Mouse (Mus musculus): Measurements from ENCODE around the gene Prr12. TPM values are rescaled to one million over a fixed set of nuclear protein-coding genes. Genes with fewer than 3 reads are reported as not detected.

Gene Prr12
- total RNA-seq, 1 experiment = 32.3 TPM

- Histone ChIP-seq H3K4me1 (ENCODE audit: control insufficient read depth in 2 of 2, insufficient read depth in 2 of 2, low read length in 2 of 2, poor library complexity in 1 of 2) (peaks cover 2 to 11% of the 10 kb centered on the region in 2 experiments; a peak in 1 of 4 replicates), H3K9me3 (ENCODE audit: control insufficient read depth, insufficient read depth, low read depth, low read length) (no peaks in the 10 kb centered on the region), H3K27ac (ENCODE audit: insufficient read depth, low read depth, low read length, poor library complexity, severe bottlenecking) (no peak overlapping the region), H3K9ac (ENCODE audit: insufficient read depth, low read depth, low read length, poor library complexity, severe bottlenecking) (no peak overlapping the region), H3K36me3 (ENCODE audit: control insufficient read depth, insufficient read depth, low read length, poor library complexity, severe bottlenecking) (peaks cover 44% of the 10 kb centered on the region), H3K4me3 (ENCODE audit: insufficient read depth in 1 of 2, low read depth in 1 of 2, low read length in 2 of 2, poor library complexity in 1 of 2, severe bottlenecking in 1 of 2) (no peak overlapping the region)
- DNase-seq (ENCODE audit: low read depth, low spot score) = no peak
- in situ Hi-C loops (cut with MboI; ENCODE audit: low sequenced_read_pairs in 2 of 2, unreplicated experiment in 2 of 2) = no loop called here
- TF ChIP-seq ZC3H11A (IDR thresholded peaks at IDR 0.05; ENCODE audit: borderline replicate concordance, low read depth, low read length) (no peak), HCFC1 (IDR thresholded peaks at IDR 0.05; ENCODE audit: borderline replicate concordance, insufficient read depth, low read length) (no peak), ZNF384 (IDR thresholded peaks at IDR 0.05; ENCODE audit: low read depth, low read length) (no peak), MAFK (IDR thresholded peaks at IDR 0.05; ENCODE audit: insufficient read depth, low read depth, low read length) (no peak), CHD2 (IDR thresholded peaks at IDR 0.05; ENCODE audit: low read depth, low read length) (no peak)
Observed at GRCm38 (mm10) chr7:44999753-45000152, 52.9 kb downstream of the Prr12 start.

- H3K9me3 ChIP-seq (ENCODE audit: control insufficient read depth, insufficient read depth, low read depth, low read length) = no peaks in the 10 kb centered on the region
- peaks cover 42% of the 10 kb centered on the region for H3K36me3 ChIP-seq (ENCODE audit: control insufficient read depth, insufficient read depth, low read length, poor library complexity, severe bottlenecking)
- H3K27ac ChIP-seq (ENCODE audit: insufficient read depth, low read depth, low read length, poor library complexity, severe bottlenecking) = peak within 1 kb of the TSS; percentile 45
- DNase-seq (ENCODE audit: low read depth, low spot score) = no peak
- TF ChIP-seq HCFC1 (IDR thresholded peaks at IDR 0.05; ENCODE audit: borderline replicate concordance, insufficient read depth, low read length) (no peak), ZNF384 (IDR thresholded peaks at IDR 0.05; ENCODE audit: low read depth, low read length) (no peak), MAFK (IDR thresholded peaks at IDR 0.05; ENCODE audit: insufficient read depth, low read depth, low read length) (no peak), CHD2 (IDR thresholded peaks at IDR 0.05; ENCODE audit: low read depth, low read length) (no peak), ZC3H11A (IDR thresholded peaks at IDR 0.05; ENCODE audit: borderline replicate concordance, low read depth, low read length) (no peak)
- H3K4me1 ChIP-seq (ENCODE audit: control insufficient read depth in 2 of 2, insufficient read depth in 2 of 2, low read length in 2 of 2, poor library complexity in 1 of 2) = peaks cover 2 to 12% of the 10 kb centered on the region in 2 experiments; a peak in 1 of 4 replicates
- peak within 1 kb of the TSS; percentile 79 for H3K9ac ChIP-seq (ENCODE audit: insufficient read depth, low read depth, low read length, poor library complexity, severe bottlenecking)
- in situ Hi-C loops (cut with MboI; ENCODE audit: low sequenced_read_pairs in 2 of 2, unreplicated experiment in 2 of 2) = no loop called here
- peak within 1 kb of the TSS; percentile 85 to 92 for H3K4me3 ChIP-seq (ENCODE audit: insufficient read depth in 1 of 2, low read depth in 1 of 2, low read length in 2 of 2, poor library complexity in 1 of 2, severe bottlenecking in 1 of 2)
Observed at GRCm38 (mm10) chr7:44998501-44998955, 54.2 kb downstream of the Prr12 start, which contains the start of gene Bcl2l12. TSS of gene Bcl2l12 (minus strand) at chr7:44998712.

GRCm38 (mm10) chr7:44997940-44998428, 54.7 kb downstream of the Prr12 start:
- Histone ChIP-seq H3K4me1 (ENCODE audit: control insufficient read depth in 2 of 2, insufficient read depth in 2 of 2, low read length in 2 of 2, poor library complexity in 1 of 2) (peaks cover 2 to 14% of the 10 kb centered on the region in 2 experiments; a peak in 1 of 4 replicates), H3K27ac (ENCODE audit: insufficient read depth, low read depth, low read length, poor library complexity, severe bottlenecking) (peak overlapping the region; percentile 45; the same call in 1 of the 2 replicates), H3K36me3 (ENCODE audit: control insufficient read depth, insufficient read depth, low read length, poor library complexity, severe bottlenecking) (peaks cover 41% of the 10 kb centered on the region), H3K4me3 (ENCODE audit: insufficient read depth in 1 of 2, low read depth in 1 of 2, low read length in 2 of 2, poor library complexity in 1 of 2, severe bottlenecking in 1 of 2) (peak overlapping the region; percentile 85 to 92), H3K9ac (ENCODE audit: insufficient read depth, low read depth, low read length, poor library complexity, severe bottlenecking) (peak overlapping the region; percentile 79), H3K9me3 (ENCODE audit: control insufficient read depth, insufficient read depth, low read depth, low read length) (no peaks in the 10 kb centered on the region)
- no peak for DNase-seq (ENCODE audit: low read depth, low spot score)
- TF ChIP-seq ZC3H11A (IDR thresholded peaks at IDR 0.05; ENCODE audit: borderline replicate concordance, low read depth, low read length) = no peak
- no peak for TF ChIP-seq HCFC1 (IDR thresholded peaks at IDR 0.05; ENCODE audit: borderline replicate concordance, insufficient read depth, low read length)
- TF ChIP-seq ZNF384 (IDR thresholded peaks at IDR 0.05; ENCODE audit: low read depth, low read length) = no peak
- TF ChIP-seq MAFK (IDR thresholded peaks at IDR 0.05; ENCODE audit: insufficient read depth, low read depth, low read length) = no peak
- TF ChIP-seq CHD2 (IDR thresholded peaks at IDR 0.05; ENCODE audit: low read depth, low read length) = no peak
- in situ Hi-C loops (cut with MboI; ENCODE audit: low sequenced_read_pairs in 2 of 2, unreplicated experiment in 2 of 2) = no loop called here

GRCm38 (mm10) chr7:44997231-44997939, 55.3 kb downstream of the Prr12 start, which contains the start of gene Irf3:
TSS of gene Irf3 (plus strand) at chr7:44997648.
- in situ Hi-C loops (cut with MboI; ENCODE audit: low sequenced_read_pairs in 2 of 2, unreplicated experiment in 2 of 2) = no loop called here
- peaks cover 42% of the 10 kb centered on the region for H3K36me3 ChIP-seq (ENCODE audit: control insufficient read depth, insufficient read depth, low read length, poor library complexity, severe bottlenecking)
- peak; percentile 92 for DNase-seq (ENCODE audit: low read depth, low spot score)
- H3K9me3 ChIP-seq (ENCODE audit: control insufficient read depth, insufficient read depth, low read depth, low read length) = no peaks in the 10 kb centered on the region
- H3K4me3 ChIP-seq (ENCODE audit: insufficient read depth in 1 of 2, low read depth in 1 of 2, low read length in 2 of 2, poor library complexity in 1 of 2, severe bottlenecking in 1 of 2) = peak within 1 kb of the TSS; percentile 85 to 92
- H3K4me1 ChIP-seq (ENCODE audit: control insufficient read depth in 2 of 2, insufficient read depth in 2 of 2, low read length in 2 of 2, poor library complexity in 1 of 2) = peaks cover 2 to 14% of the 10 kb centered on the region in 2 experiments; a peak in 1 of 4 replicates
- H3K27ac ChIP-seq (ENCODE audit: insufficient read depth, low read depth, low read length, poor library complexity, severe bottlenecking) = peak within 1 kb of the TSS; percentile 47
- peak within 1 kb of the TSS; percentile 91 for H3K9ac ChIP-seq (ENCODE audit: insufficient read depth, low read depth, low read length, poor library complexity, severe bottlenecking)
- TF ChIP-seq HCFC1 (IDR thresholded peaks at IDR 0.05; ENCODE audit: borderline replicate concordance, insufficient read depth, low read length) = peak; percentile 99
- no peak for TF ChIP-seq CHD2 (IDR thresholded peaks at IDR 0.05; ENCODE audit: low read depth, low read length)

Data from ES-E14 (cell line).